ENCODE assay signal across 9 mouse cellular contexts in genomic region chr9:56415935-56416607, GRCm38 (mm10). TPM values are rescaled to one million over a fixed set of nuclear protein-coding genes. Genes with fewer than 3 reads are reported as not detected.
DNase-seq lines count a peak whose midpoint lies in the region; ATAC-seq and TF ChIP-seq lines count a peak whose summit lies in the region.
"Had no signal": no experiment of that assay in that cellular context is flagged by ENCODE, and none has a peak within 500 bp of the region (broad histone marks: within the 10 kb centered on the region; RNA-seq: fewer than 3 reads in every experiment).

No protein-coding gene starts in this region.

- H3K36me3 ChIP-seq in hindbrain, embryonic 13.5 days, result no peaks in the 10 kb centered on the region
- H3K36me3 ChIP-seq in hindbrain, embryonic 11.5 days (ENCODE audit: control insufficient read depth, insufficient read depth, low read length), result no peaks in the 10 kb centered on the region
- H3K36me3 ChIP-seq in C2C12 (ENCODE audit: control insufficient read depth, insufficient read depth), result peaks cover 5% of the 10 kb centered on the region
- H3K36me3 ChIP-seq in limb, embryonic 14.5 days (ENCODE audit: control insufficient read depth, insufficient read depth, low read length), result no peaks in the 10 kb centered on the region
- H3K36me3 ChIP-seq: midbrain, embryonic 13.5 days had no signal

- H3ac ChIP-seq in C2C12 (ENCODE audit: control insufficient read depth, insufficient read length, low read depth), result no peak overlapping the region

- H3K27ac ChIP-seq in hindbrain, embryonic 13.5 days, result no peak overlapping the region
- H3K27ac ChIP-seq in hindbrain, embryonic 11.5 days (ENCODE audit: low read depth, low read length), result no peak overlapping the region
- no peak overlapping the region for H3K27ac ChIP-seq in limb, embryonic 14.5 days (replicated peaks; ENCODE audit: low read depth, low read length)
- H3K27ac ChIP-seq: midbrain, embryonic 13.5 days had no signal

- H3K9ac ChIP-seq in hindbrain, embryonic 13.5 days, result no peak overlapping the region
- no peak overlapping the region for H3K9ac ChIP-seq in hindbrain, embryonic 11.5 days (ENCODE audit: low read depth, low read length)
- no peak overlapping the region for H3K9ac ChIP-seq in limb, embryonic 14.5 days (ENCODE audit: low read depth, low read length, severe bottlenecking)
- H3K9ac ChIP-seq: midbrain, embryonic 13.5 days had no signal

- H3K79me2 ChIP-seq in C2C12 (ENCODE audit: control insufficient read depth, insufficient read depth), result peaks cover 89% of the 10 kb centered on the region

- DNase-seq in hindbrain, embryonic 11.5 days (ENCODE audit: low spot score), result no peak
- peak; percentile 53 for DNase-seq in 416B (ENCODE audit: low read depth)
- no peak for DNase-seq in limb, embryonic 14.5 days (ENCODE audit: low spot score)
- DNase-seq in gastrocnemius, adult 18-20 months (ENCODE audit: low spot score), result no peak
- no peak for DNase-seq in gastrocnemius, postnatal 10 days

- no peak for TF ChIP-seq POLR2A in limb, embryonic 14.5 days (IDR thresholded peaks at IDR 0.05; ENCODE audit: borderline replicate concordance, extremely low read depth, insufficient read depth, insufficient read length)

- no peaks in the 10 kb centered on the region for H3K27me3 ChIP-seq in hindbrain, embryonic 13.5 days
- no peaks in the 10 kb centered on the region for H3K27me3 ChIP-seq in hindbrain, embryonic 11.5 days (ENCODE audit: control insufficient read depth, insufficient read depth, low read length)
- no peaks in the 10 kb centered on the region for H3K27me3 ChIP-seq in C2C12 (ENCODE audit: control insufficient read depth, insufficient read depth, insufficient read length)
- H3K27me3 ChIP-seq in limb, embryonic 14.5 days (ENCODE audit: control insufficient read depth, insufficient read depth, low read length), result no peaks in the 10 kb centered on the region
- H3K27me3 ChIP-seq: midbrain, embryonic 13.5 days; Patski had no signal

- H3K79me3 ChIP-seq in C2C12 (ENCODE audit: low read depth), result peaks cover 61% of the 10 kb centered on the region

- peaks cover 26% of the 10 kb centered on the region for H3K4me1 ChIP-seq in hindbrain, embryonic 13.5 days (replicated peaks)
- no peaks in the 10 kb centered on the region for H3K4me1 ChIP-seq in hindbrain, embryonic 11.5 days (replicated peaks; ENCODE audit: control insufficient read depth, insufficient read depth, low read length)
- peaks cover 24% of the 10 kb centered on the region for H3K4me1 ChIP-seq in limb, embryonic 14.5 days (ENCODE audit: control insufficient read depth, insufficient read depth, low read length)

- H3K9me3 ChIP-seq in hindbrain, embryonic 13.5 days, result no peaks in the 10 kb centered on the region
- H3K9me3 ChIP-seq in hindbrain, embryonic 11.5 days (ENCODE audit: control insufficient read depth, low read length), result no peaks in the 10 kb centered on the region
- no peaks in the 10 kb centered on the region for H3K9me3 ChIP-seq in limb, embryonic 14.5 days (ENCODE audit: control insufficient read depth, low read length)
- H3K9me3 ChIP-seq: midbrain, embryonic 13.5 days had no signal

- no peak for TF ChIP-seq CTCF in C2C12 (IDR thresholded peaks at IDR 0.05; ENCODE audit: control insufficient read depth, insufficient read depth, insufficient read length)

- no peak for ATAC-seq in hindbrain, embryonic 13.5 days (ENCODE audit: low FRiP score)
- no peak for ATAC-seq in hindbrain, embryonic 11.5 days (ENCODE audit: low FRiP score)
- ATAC-seq in limb, embryonic 14.5 days (ENCODE audit: low FRiP score, low read depth), result no peak
- ATAC-seq: midbrain, embryonic 13.5 days; Patski had no signal

- WGBS in hindbrain, embryonic 13.5 days, result 74% methylated on average over 4 of the region's 4 CpGs
- WGBS in hindbrain, embryonic 11.5 days, result 80% methylated on average over 4 of the region's 4 CpGs
- 61% methylated on average over 4 of the region's 4 CpGs for WGBS in limb, embryonic 14.5 days

- peak overlapping the region; percentile 74; the same call in 1 of the 2 replicates for H3K4me3 ChIP-seq in hindbrain, embryonic 13.5 days
- H3K4me3 ChIP-seq in hindbrain, embryonic 11.5 days (ENCODE audit: low read depth, low read length), result no peak overlapping the region
- H3K4me3 ChIP-seq in C2C12 (ENCODE audit: insufficient read depth, poor library complexity, severe bottlenecking), result peak overlapping the region; percentile 74
- H3K4me3 ChIP-seq in limb, embryonic 14.5 days (replicated peaks; ENCODE audit: low read length), result peak overlapping the region; percentile 84; the same call in 1 of the 2 replicates

- peak overlapping the region; percentile 73; the same call in 1 of the 2 replicates for H3K4me2 ChIP-seq in hindbrain, embryonic 13.5 days
- no peak overlapping the region for H3K4me2 ChIP-seq in hindbrain, embryonic 11.5 days (replicated peaks; ENCODE audit: low read depth, low read length)
- peak overlapping the region; percentile 63 for H3K4me2 ChIP-seq in limb, embryonic 14.5 days (replicated peaks; ENCODE audit: low read depth, low read length, severe bottlenecking)

TF ChIP-seq in C2C12, 6 proteins besides CTCF, POLR2A, EP300 and RAD21:
- no peak for TF ChIP-seq CEBPB (IDR thresholded peaks at IDR 0.05; ENCODE audit: low read depth)
- no peak for TF ChIP-seq USF1 (IDR thresholded peaks at IDR 0.05; ENCODE audit: low read depth)
- TF ChIP-seq MYOG (IDR thresholded peaks at IDR 0.05; ENCODE audit: control insufficient read depth, extremely low read depth, insufficient read length), result no peak
- no peak for TF ChIP-seq MAX (IDR thresholded peaks at IDR 0.05)
- no peak for TF ChIP-seq FOSL1 (IDR thresholded peaks at IDR 0.05; ENCODE audit: insufficient read depth, low read length, poor library complexity, severe bottlenecking)
- TF ChIP-seq MYOD1 (IDR thresholded peaks at IDR 0.05; ENCODE audit: control insufficient read depth, insufficient read length, low read depth), result no peak

RNA-seq across cellular contexts. Expression of gene Peak1, which starts 1.8 kb away (rescaled TPM):
- 4.8 and 5.4 TPM in 2 replicates for polyA plus RNA-seq in hindbrain, embryonic 13.5 days (2015; fragmentation: Nextera tagmentation; extraction: Ambion mirVana)
- polyA plus RNA-seq in hindbrain, embryonic 11.5 days (2014; fragmentation: Nextera tagmentation; extraction: Ambion mirVana), result 7.9 and 8.8 TPM in 2 replicates
- polyA plus RNA-seq in C2C12 (2012; fragmentation: generic; extraction: Trizol), result 14.4 TPM
- polyA plus RNA-seq in limb, embryonic 14.5 days (2012; rRNA removed), result 11.5 and 12.2 TPM in 2 replicates
- 16.7 and 18.3 TPM in 2 replicates for polyA plus RNA-seq in limb, embryonic 14.5 days (2014; fragmentation: Nextera tagmentation; extraction: Ambion mirVana)
- total RNA-seq in gastrocnemius, adult 18-20 months (2021), result 10 to 100 TPM; 12.4 to 14.2 TPM
- 10 to 100 TPM; 18.7 to 26.5 TPM for total RNA-seq in gastrocnemius, postnatal 10 days (2021)

RNA-seq across cellular contexts. Expression of gene Hmg20a, which starts 2.3 kb away (rescaled TPM):
- polyA plus RNA-seq in hindbrain, embryonic 13.5 days (2015; fragmentation: Nextera tagmentation; extraction: Ambion mirVana), result 81.9 and 89.8 TPM in 2 replicates
- 72.9 and 76.2 TPM in 2 replicates for polyA plus RNA-seq in hindbrain, embryonic 11.5 days (2014; fragmentation: Nextera tagmentation; extraction: Ambion mirVana)
- polyA plus RNA-seq in C2C12 (2012; fragmentation: generic; extraction: Trizol), result 9.7 TPM
- polyA plus RNA-seq in limb, embryonic 14.5 days (2012; rRNA removed), result 71.5 and 81.8 TPM in 2 replicates
- 58.5 and 66.8 TPM in 2 replicates for polyA plus RNA-seq in limb, embryonic 14.5 days (2014; fragmentation: Nextera tagmentation; extraction: Ambion mirVana)
- 10 to 100 TPM; 13.8 to 14.3 TPM for total RNA-seq in gastrocnemius, adult 18-20 months (2021)
- total RNA-seq in gastrocnemius, postnatal 10 days (2021), result 10 to 100 TPM; 24.1 to 30.4 TPM
